Mouse (Mus musculus) lung, postnatal 25 days (tissue): Measurements from ENCODE around the gene Rnf144b.

Experiments
- DNase-seq: peaks from one replicate; pipeline ENCODE4 v3.0.0; 2022; ENCODE audit warnings: low spot score

The Rnf144b gene

DNA sequence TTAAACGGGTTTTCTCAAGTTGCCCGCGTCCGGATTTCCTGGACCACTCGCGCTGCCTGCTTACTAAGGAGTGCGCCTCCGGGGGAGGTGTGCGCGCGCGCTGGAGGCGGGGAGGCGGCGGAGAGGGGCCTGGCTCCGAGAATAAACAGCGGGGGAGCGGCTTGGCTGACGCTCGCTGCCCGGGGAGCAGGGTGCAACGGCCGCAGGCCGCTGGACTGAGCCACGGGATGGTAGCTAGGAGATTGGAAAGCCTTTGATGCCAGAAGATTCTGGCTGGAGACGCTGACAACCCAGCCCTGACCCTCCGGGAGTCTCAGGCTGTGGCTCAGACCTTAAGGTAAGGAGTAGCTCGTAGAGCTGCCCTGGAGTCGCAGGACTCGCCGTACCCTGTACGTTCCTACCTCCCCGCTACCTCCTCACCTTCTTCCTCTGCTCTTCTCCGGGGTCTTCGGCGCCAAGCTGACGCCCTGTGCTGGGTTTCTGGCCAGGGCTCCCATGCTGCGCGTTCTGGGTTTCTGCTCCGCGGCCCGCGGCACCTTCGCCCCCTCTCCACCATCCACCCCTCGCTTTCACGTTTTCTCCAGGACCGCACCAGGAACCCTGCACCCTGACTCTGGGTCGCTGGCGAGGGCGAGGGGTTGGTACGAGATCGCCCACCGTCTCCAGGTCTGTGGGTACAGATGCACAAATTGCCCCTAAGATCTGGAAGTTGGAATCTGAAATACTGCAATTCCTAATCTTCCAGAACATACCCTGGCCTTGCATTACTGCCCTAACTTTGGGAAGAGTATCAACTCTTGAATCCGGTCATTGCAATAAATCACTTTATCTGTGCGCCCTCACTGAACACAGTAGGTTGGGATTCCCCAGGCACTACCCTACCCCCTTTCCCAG is at the start of gene Rnf144b:
TSS of gene Rnf144b (plus strand) at position 120 of the 894 bp plus-strand sequence.
- peak; percentile 15 for DNase-seq

DNA sequence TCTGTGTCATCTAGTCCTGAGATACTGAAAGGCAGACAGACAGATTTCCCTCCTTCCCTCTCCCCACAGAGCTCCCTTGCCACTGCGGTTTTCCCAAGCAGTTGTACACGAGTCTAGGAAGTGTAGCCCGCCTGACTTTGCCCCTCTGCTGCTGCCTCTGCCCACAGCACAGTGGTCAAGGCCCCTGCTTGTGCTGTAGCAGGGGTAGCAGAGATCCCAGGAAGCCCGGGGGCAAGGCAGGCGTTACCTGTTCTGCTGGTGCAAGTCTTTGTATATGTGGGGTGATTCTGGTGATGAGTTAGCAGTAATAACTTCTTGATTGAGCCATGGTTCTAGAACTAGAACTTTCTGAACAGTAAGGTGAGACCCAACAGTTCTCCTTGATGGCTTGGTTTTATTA is 46.3 kb upstream of the Rnf144b start:
- DNase-seq = no peak

GRCm38 (mm10) chr13:47077367-47077766 is 45.1 kb upstream of the Rnf144b start:
- no peak for DNase-seq

DNA sequence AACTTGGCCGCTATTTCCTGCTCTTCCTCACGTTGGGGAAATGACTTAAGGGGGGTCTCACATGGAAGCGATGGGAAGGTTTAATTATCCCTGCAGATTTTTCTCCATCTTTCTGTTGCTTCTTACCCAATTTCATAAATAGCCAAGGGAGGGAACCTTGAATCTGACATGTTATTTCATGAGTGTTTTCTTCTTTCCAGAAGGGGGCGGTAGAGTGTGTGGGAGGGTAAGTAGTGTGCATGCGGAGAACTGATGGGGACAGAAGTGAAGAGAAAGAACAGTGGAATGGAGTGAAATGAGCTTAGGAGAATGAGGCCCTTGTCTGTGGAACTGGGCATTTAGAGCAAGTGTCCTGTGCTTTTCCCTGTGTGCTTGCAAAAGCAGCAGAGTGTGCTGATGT is 43.7 kb upstream of the Rnf144b start:
- no peak for DNase-seq

DNA sequence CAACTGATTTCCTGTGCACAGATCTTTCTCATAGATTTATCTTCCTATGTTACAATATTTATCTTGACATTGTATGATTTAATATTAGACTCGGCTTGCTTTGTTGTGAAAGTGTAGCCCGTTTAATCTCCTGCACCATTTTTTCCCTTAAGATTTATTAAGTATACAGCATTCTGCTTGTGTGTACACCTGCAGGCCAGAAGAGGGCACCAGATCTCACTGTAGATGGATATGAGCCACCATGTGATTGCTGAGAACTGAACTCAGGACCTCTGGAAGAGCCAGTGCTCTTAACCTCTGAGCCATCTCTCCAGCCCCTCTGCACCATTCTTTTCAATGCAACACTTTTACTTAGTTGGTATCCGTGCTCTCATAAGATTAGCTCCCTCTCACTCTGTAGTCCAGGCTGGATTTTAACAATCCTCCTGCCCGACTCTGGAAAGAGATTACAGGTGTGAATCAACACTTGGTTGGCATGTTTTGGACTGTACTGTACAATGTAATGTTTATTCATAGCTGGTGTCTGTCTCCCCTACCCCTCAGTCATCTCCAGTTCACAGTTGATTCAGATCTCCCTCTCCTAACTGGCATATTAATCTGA is 41.5 kb upstream of the Rnf144b start:
- no peak for DNase-seq

GRCm38 (mm10) chr13:47088433-47088832 is 34.0 kb upstream of the Rnf144b start:
- DNase-seq = no peak

DNA sequence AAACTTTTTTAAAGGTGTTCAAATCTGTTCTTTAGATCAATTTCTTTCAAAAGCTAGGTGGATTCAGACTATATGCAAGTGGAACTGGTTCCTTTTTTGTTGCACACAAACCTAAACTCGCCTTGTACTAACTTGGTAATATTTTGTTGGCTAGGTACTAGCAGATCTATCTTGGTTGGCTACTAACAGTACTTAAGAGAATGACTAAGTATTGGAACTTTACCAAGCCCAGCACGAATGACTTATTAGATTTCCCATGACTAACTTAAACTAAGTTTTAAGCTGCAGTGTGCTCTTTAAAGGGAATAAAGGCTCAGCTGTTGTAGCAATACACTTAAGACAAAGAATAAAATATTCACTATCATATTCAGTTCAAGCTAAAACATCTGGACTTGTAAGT is 33.2 kb upstream of the Rnf144b start:
- DNase-seq = no peak

DNA sequence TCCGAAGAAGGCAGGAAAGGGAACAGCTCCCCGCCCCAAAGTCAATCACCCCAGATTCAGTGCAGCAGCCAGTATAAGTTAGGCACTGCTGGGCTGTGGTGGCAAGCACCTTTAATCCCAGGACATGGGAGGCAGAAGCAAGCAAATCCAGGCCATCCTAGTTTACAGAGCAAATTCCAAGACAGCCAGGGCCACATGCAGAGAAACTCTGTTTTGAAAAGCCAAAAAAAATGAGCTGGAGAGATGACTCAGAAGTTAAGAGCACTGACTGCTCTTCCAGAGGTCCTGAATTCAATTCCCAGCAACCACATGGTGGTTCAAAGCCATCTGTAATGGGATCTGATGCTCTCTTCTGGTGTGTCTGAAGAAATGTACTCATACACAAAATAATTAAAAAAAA is 28.7 kb upstream of the Rnf144b start:
- no peak for DNase-seq

DNA sequence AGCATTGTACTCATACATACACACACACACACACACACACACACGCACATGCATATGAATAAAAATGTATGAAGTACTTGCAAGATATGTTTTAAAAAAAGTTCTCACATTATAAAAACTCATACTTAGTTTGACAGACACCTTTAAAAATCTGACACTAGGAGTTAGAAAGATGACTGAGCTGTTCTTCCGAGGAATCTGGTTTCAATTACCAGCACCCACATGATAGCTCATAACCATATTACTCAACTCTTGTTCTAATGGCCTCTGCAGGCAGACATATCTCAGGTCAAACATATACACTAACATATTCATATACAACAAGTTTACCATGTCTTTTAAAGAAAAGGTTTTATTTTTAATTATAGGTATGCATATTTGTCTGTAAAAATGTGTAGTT is 25.9 kb upstream of the Rnf144b start:
- DNase-seq = no peak

DNA sequence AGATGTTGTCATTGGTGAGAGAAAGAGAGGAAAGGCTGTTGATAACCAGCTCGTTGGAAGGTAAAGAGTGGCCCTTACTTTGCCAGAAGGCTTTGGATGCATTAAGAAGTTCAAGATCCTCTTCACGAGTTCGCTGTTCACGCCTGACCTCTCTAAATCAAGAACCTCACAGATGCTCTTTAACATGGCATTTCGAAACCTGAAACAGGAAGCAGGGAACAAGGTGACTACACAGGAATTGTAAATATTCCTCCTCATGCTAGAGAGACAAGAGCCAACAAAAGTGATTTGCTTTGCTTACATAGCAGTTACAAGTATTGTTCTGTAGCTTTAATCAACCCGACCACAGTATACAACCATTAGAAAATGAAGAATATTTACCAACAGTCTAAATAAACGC is 23.2 kb upstream of the Rnf144b start:
- no peak for DNase-seq

DNA sequence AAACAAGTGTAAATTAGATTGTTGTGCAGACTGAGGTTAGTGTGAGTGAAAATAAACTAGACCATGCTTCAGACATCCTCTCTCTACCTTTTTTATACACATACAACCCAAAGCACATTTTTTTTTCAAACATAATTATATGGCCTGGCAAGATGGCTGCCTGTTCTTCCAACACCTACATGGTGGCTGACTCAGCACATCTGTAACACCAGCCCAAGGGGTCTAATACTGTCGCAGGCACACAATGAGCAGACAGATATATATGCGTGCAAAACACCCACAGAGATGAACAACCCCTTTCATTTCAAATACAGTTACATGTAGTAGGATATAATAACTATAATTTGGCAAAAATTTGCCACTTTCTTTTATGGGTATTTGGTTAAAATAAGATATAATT is 21.9 kb upstream of the Rnf144b start:
- no peak for DNase-seq

- no peak for DNase-seq
Observed at GRCm38 (mm10) chr13:47104146-47104545, 18.3 kb upstream of the Rnf144b start.

DNA sequence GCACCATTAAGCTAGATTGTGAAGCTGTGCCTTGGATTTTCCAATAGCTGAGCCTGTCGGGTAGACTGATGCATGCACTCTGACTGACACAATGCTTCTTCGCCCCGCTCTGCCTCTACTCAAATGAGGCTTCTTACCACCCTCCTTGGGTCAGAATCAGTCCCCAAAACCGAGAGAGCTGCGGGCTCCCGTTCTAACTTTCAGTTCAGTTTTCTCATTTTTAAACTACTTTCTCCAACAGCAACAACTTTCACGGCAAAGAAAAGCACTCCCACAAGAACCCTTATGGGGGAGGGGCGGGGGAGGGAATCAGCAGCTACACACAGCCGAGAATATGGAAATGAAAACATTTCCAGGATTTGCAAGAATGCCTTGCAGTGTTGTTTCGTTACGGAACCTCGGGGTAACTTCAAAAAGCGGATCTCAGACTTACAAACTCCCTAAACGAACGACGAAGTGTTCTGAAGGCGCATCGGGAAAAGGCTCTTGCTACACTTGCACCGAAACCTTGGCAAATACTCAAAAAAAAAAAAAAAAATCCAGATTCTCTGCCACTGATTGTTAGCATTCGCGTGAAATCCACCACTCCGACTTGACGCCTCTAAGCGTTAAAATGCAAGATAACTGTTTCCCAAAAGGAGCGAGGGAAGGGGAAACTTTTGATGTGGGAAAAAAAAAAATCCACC is 17.5 kb upstream of the Rnf144b start:
- peak; percentile 18 for DNase-seq

GRCm38 (mm10) chr13:47105711-47106579 is 16.5 kb upstream of the Rnf144b start, which contains the start of gene Dek:
Gene Dek, minus strand, starts transcription at chr13:47106201.
- peak; percentile 86 for DNase-seq

DNA sequence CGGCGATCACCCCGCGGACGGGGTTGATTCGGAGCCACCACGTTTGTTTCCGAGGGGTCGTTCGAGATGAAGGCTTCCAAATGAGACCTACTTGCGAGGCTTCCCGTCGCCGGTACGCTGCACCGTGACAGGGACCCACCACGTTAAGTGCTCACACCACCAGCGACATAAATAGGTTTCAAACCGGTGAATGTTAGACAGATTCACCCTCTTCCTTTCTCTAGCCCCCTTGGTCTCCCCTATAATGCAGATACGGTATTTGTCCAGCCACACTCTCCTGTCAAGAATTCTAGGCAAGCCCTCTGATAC is 15.9 kb upstream of the Rnf144b start:
- DNase-seq = no peak

DNA sequence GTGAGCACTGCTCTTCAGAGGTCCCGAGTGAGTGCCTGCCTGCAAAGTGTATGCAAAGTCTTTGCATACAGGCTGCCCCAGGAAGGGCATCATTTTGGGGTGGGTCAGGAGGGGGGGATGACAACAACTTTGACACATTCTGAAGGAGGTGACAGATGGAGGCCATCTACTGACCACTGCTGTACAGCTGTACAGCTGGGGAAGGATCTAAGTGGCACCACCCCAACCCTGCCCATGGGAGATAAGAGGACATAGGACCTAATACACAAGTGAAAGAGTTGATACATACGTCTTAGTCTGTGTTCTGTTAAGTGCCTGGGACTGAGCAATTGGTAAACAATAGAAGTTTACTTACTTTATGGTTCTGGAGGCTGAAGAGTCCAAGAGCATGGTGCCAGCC is 13.2 kb upstream of the Rnf144b start:
- no peak for DNase-seq

GRCm38 (mm10) chr13:47111185-47111584 is 11.3 kb upstream of the Rnf144b start:
- DNase-seq = no peak

DNA sequence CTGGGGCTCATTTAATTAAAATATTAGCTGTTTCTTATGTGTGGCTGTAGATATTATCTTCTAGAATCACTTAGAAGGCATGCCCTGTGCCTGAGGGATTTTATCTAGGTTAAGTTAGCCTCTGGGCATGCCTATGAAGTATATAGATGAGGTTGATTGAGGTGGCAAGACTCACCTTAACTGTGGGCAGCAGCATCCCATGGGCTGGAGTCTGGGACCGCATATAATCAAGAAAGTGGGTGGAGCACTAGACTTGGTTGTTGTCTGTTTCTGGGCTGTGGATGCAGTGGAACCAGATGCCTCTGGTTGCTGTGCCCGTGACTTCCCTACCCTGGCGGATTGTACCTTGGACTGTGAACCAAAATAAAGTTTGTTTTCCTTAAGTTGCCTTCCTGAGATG is 10.4 kb upstream of the Rnf144b start:
- DNase-seq = no peak

DNA sequence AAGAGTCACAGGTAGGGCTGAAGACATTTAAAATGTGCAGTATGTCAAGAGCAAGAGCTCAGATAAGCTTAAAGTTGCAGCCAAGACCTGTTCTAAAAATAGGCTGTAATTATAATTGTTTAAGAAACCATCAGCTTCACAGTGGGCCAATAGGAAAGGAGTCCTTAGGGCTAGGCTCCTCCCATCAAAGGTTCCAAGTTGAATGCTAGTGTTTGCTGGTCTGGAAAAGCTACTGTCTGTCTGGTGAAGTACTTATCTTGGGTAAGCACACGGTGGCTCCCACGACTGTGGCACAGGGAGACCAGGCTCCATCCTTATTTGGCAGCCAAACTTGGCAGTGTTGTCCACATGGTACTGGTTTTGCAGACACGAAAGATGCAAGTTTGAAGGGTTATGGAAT is 9.5 kb upstream of the Rnf144b start:
- DNase-seq = no peak

- no peak for DNase-seq
Observed at GRCm38 (mm10) chr13:47116000-47116399, 6.5 kb upstream of the Rnf144b start.

DNA sequence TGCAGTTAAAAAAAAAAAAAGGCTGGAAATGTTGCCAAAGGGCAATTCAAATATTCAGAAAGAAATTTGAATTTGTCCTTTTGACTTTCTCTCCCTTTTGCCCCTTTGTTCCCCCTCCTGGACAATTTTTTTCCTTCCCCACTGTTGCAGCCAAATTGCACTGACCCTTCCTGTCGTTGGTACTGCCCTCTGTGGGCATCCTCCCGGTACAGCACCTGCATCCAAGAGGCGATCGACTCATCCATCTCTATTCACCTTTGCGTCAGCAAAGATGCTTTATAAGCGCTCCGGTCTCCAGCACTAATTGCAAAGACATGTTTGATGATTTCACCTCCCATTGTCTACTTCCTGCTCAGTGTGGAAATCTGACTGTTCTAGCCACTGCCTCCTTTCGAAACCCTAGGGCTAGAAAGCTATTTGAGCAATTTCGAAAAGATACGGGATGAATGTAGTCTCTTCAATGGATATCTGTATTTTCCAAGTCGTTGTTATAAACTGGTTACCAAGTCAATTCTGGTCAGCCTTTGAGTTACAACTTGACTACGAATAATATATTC is 1.0 kb upstream of the Rnf144b start:
- DNase-seq = no peak

DNA sequence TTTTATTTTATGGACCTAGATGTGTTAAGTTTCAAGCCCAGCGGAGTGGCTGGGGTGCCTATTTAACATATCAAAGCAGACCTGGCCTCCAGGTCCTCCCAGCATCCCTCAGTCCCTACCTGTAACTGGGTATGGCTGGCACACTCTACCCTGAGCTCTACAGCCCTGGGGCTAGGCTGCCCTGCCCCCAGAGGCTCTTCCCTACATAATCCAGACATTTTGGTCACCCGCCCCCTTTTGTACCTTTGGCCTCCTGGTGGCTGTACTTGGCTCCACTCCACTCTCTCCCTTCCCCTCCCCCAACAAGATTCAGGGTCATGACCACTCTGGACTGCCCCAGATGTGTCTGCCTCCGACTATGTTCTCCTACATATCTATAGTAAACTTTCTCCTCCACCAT is 2.0 kb downstream of the Rnf144b start:
- DNase-seq = no peak
